Mouse (Mus musculus) heart, adult 2 months (tissue): Measurements from ENCODE around the gene Apopt1. TPM values are rescaled to one million over a fixed set of nuclear protein-coding genes. Genes with fewer than 3 reads are reported as not detected.

Experiments used
- DNase-seq, 2 experiments: peaks; one replicate each; pipeline ENCODE4 v3.0.0; 2021
- H3K27ac ChIP-seq: fragments of 200-600 bp; 2 replicates; pipeline ENCODE4 v1.8.1; 2022
- H3K27me3 ChIP-seq: fragments of 200-500 bp; 2 replicates; pipeline ENCODE4 v1.6.1; 2012; ENCODE audit warnings: mild to moderate bottlenecking, low read length, inconsistent platforms, mixed read lengths; ENCODE audit not compliant: control insufficient read depth, insufficient read depth
- H3K36me3 ChIP-seq: fragments of 200-500 bp; 2 replicates; pipeline ENCODE4 v1.6.1; 2012; ENCODE audit warnings: low read length, inconsistent platforms; ENCODE audit not compliant: control insufficient read depth, insufficient read depth
- H3K4me1 ChIP-seq: fragments of 200-500 bp; 2 replicates; pipeline ENCODE4 v1.6.1; 2011; ENCODE audit warnings: low read length; ENCODE audit not compliant: control insufficient read depth, insufficient read depth
- H3K4me3 ChIP-seq: fragments of 200-600 bp; 2 replicates; pipeline ENCODE4 v1.8.1; 2022
- H3K79me2 ChIP-seq: fragments of 200-500 bp; replicated peaks from 2 replicates; pipeline ENCODE4 v1.6.1; 2012; ENCODE audit warnings: mild to moderate bottlenecking, inconsistent platforms, low read length, moderate library complexity, mixed read lengths; ENCODE audit not compliant: control insufficient read depth, insufficient read depth
- H3K9ac ChIP-seq: fragments of 200-500 bp; 2 replicates; pipeline ENCODE4 v1.6.1; 2012; ENCODE audit warnings: low read depth, mild to moderate bottlenecking, control low read depth, inconsistent platforms, low read length, mixed read lengths
- CTCF ChIP-seq: fragments of 200-600 bp; IDR thresholded peaks from 2 replicates; pipeline ENCODE4 v1.8.1; 2022; ENCODE audit warnings: antibody characterized with exemption, mild to moderate bottlenecking, moderate library complexity
- EP300 ChIP-seq: fragments of 200-500 bp; IDR thresholded peaks from 2 replicates; pipeline ENCODE4 v1.6.1; 2011; ENCODE audit warnings: low read depth, low read length, control low read depth; ENCODE audit not compliant: insufficient read depth
- POLR2A ChIP-seq: fragments of 200-500 bp; IDR thresholded peaks from 2 replicates; pipeline ENCODE4 v1.6.1; 2011; ENCODE audit warnings: mild to moderate bottlenecking, low read depth, low read length, control low read depth; ENCODE audit not compliant: insufficient read depth
- WGBS: fragments of 180-500 bp; shearing (Covaris S2); methylation state at CpG from one replicate; pipeline ENCODE4 v1.1.7; 2018; 5-methylcytosine and 5-hydroxymethylcytosine counted together
- intact Hi-C: fragments of 180-260 bp; cut with DNase I; formaldehyde crosslinking; loops from one replicate; pipeline ENCODE4 v1.15.1; 2025
- polyA plus RNA-seq: library from polyadenylated mRNA; depleted of rRNA; stranded (reverse); fragments of >200 nt; gene quantifications from 2 replicates; pipeline ENCODE4 v1.2.3, GENCODE M21; 2012
- total RNA-seq, 2 experiments: library from RNA; stranded (reverse); gene quantifications; 2 replicates each; pipeline ENCODE4 v1.2.3; 2021

Gene Apopt1
- total and polyA plus RNA-seq, 3 experiments, result 31.7 to 36.3 (median 32.0) TPM

DNA sequence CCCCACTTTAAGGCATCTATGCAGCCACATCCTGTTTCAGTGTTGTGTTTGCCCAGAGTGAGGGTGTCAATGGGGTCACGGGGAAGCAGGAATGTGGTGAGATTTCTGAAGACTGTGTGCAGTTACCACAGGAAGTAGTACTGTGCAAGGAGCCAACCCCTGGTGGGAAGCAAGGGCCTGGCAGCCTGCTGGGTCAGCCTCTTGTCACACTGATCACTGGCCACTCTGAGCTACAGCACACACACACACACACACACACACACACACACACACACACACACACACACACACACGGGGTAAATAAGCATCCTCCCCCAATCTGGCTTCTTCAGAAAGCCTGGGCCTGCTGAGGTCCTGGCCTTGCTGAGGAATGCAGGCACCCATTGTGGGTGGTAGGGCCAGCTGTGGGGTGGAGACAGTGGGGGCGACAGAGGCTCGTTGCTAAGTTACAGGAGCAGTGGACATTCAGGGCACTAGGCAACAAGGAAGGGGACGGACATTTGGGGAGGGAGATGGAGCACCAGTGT, 21.7 kb upstream of the Apopt1 start:
- no peak overlapping the region for H3K9ac ChIP-seq
- TF ChIP-seq EP300, result no peak
- TF ChIP-seq POLR2A, result no peak
- 0 out of 2 replicates have a peak, but pooled peaks have one; percentile 2 for TF ChIP-seq CTCF
- H3K27me3 ChIP-seq, result no peaks in the 10 kb centered on the region
- H3K79me2 ChIP-seq, result no peaks in the 10 kb centered on the region
- intact Hi-C loops, result no loop called here
- no peak for DNase-seq
- H3K27ac ChIP-seq, result peak overlapping the region; percentile 20; the same call in 1 of the 2 replicates
- no peaks in the 10 kb centered on the region for H3K36me3 ChIP-seq
- no peak overlapping the region for H3K4me3 ChIP-seq
- peaks cover 28% of the 10 kb centered on the region for H3K4me1 ChIP-seq
- 31% methylated on average over 5 of the region's 5 CpGs for WGBS

DNA sequence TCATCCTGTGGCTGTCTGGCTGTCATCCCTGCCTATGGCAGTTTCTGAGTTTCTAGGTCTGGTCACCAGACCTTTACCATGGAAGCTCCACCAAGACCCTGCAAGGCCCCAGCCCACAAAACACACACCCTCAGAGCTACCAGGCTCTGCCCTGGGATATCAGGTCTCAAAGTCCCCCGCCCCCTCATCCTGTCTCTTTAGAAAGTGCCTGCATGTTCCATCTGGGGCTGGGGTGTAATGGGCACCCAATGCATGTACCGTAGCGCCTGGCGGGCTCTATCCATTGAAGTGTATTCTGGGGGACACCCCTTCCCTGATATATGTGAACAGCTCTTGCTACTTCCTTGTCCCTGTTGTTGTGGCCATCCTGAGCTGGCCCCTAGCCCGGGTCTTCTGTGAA, 20.2 kb upstream of the Apopt1 start:
- H3K4me3 ChIP-seq, result no peak overlapping the region
- intact Hi-C loops, result no loop called here
- H3K27me3 ChIP-seq, result no peaks in the 10 kb centered on the region
- H3K36me3 ChIP-seq, result no peaks in the 10 kb centered on the region
- peaks cover 21% of the 10 kb centered on the region for H3K4me1 ChIP-seq
- no peak for DNase-seq
- H3K27ac ChIP-seq, result no peak overlapping the region
- TF ChIP-seq EP300 (no peak), POLR2A (no peak)
- H3K9ac ChIP-seq, result no peak overlapping the region
- H3K79me2 ChIP-seq, result no peaks in the 10 kb centered on the region
- WGBS, result 87% methylated on average over 5 of the region's 5 CpGs

DNA sequence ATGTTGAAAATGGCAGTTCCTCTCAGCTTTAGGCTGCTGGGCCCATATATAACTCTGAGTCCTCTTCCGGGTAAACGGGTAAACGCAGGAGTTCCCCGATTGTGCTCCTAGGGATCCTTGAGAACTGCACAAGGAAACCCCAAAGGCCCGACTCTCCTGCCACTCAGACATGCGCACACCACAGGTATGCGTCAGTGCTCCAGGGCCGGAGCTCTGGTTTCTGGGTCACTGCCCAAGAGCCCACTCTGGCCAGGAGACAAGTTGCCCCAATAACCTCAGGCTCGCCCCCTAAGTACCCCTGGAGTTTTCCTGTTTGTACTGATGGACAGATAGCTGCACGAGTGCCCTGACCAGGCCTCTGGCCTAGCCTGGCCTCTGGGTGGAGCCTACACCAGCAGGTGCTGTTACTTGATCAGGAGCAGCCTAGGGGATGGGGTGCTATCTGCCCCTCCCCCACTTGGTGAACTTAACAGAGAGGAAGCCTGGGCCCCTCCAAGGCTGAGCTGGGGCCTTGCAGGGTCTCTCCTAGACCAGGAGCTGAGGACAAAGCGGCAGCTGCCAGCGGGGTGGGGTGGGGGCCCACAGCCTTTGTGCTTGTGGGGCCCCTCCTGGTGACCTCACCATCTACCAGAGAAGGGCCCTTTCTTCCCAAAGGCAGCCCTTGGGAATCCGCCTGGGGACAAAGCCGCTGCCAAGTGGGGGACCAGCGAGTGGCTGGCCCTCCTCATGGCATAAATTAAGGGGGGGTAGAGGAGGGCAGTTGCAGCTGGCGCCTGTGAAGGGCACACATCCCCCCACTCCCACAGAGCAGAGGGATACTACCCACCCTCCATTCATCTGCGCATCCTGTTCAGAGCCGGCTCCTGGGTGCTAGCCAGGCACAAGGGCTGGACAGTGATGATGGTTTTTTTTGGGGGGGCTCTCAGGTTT, 19.5 kb upstream of the Apopt1 start:
- no peak overlapping the region for H3K4me3 ChIP-seq
- TF ChIP-seq EP300 (no peak), CTCF (no peak), POLR2A (no peak)
- no peak overlapping the region for H3K9ac ChIP-seq
- no peak for DNase-seq
- H3K79me2 ChIP-seq, result no peaks in the 10 kb centered on the region
- H3K27ac ChIP-seq, result peak overlapping the region; percentile 48
- intact Hi-C loops, result no loop called here
- peaks cover 25% of the 10 kb centered on the region for H3K4me1 ChIP-seq
- no peaks in the 10 kb centered on the region for H3K27me3 ChIP-seq
- H3K36me3 ChIP-seq, result no peaks in the 10 kb centered on the region
- WGBS, result 58% methylated on average over 18 of the region's 18 CpGs

DNA sequence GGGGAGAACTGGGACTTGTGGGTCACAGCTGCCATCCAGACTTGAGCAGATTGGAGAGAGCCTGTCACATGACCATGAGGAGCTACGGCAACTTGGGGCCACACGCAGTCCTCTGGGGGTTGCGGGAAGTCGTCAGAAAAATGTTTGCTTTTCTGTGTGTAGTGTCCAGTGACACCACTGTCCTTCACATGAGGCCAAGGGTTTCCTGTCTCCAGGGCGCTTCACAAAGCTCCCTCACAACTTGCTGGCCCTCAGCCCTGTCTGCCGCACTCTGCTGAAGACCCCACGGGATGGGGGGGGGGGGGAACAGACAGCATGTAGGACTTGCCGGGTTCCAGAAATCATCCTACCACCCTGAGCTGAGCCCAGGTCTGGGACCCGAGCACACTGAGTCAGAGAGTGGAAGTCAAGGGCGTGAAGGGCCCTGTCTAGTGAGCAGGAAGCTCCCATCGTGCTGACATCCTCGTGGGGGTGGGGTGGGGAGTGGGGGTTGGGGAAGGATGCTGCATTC, 18.7 kb upstream of the Apopt1 start:
- Histone ChIP-seq H3K27ac (peak overlapping the region; percentile 48), H3K36me3 (no peaks in the 10 kb centered on the region), H3K4me1 (peaks cover 24% of the 10 kb centered on the region), H3K9ac (peak overlapping the region; percentile 6; the same call in 1 of the 2 replicates), H3K4me3 (no peak overlapping the region), H3K79me2 (no peaks in the 10 kb centered on the region), H3K27me3 (no peaks in the 10 kb centered on the region)
- intact Hi-C loops, result no loop called here
- 20% methylated on average over 12 of the region's 12 CpGs for WGBS
- no peak for DNase-seq
- no peak for TF ChIP-seq CTCF
- no peak for TF ChIP-seq EP300
- TF ChIP-seq POLR2A, result no peak

DNA sequence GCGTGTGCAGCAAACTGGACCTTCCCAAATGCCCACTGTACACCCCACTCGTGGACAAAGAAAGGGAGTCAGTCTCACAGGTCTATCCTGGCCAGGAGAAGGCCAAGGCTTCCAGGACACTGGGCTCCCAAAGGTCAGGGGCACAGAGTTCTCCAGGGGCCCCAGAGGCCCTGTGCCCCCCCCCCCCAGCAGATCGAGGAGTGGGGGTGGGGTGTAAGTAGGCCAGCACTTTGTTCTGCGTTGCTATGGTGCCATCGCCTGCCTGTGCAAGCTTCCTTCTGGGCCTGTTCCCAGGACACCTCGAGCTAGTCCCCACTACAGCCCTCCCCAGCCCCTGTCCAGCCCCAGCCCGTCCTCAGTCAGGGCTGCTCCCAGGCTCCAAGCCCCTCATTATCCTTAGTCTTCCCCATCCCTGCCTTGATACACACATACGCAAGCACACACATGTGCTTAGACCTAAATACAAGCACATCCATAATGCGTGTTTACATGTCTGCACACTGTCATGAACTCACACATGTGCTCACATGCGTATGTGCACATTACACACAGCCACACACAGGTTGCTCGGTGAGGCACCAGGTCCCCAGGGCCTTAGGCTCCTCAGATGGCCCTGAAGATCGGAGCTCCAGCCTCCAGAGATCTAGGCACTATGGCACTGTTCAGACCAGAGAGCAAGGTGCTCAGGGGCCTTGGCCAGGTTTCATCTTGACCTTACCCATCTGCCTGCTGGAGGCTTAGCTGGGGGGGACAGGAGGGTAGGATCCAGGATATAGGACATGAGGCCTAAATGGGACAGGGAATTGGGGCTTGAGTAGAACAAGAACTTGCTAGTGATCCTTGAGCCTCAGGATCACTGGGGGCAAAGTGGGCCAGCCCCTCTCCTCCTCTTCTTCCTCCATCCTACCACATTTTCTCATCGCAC, 17.9 kb upstream of the Apopt1 start:
- H3K36me3 ChIP-seq, result no peaks in the 10 kb centered on the region
- no peak overlapping the region for H3K4me3 ChIP-seq
- H3K27ac ChIP-seq, result peak overlapping the region; percentile 27; the same call in 1 of the 2 replicates
- H3K27me3 ChIP-seq, result no peaks in the 10 kb centered on the region
- intact Hi-C loops, result no loop called here
- no peaks in the 10 kb centered on the region for H3K79me2 ChIP-seq
- H3K9ac ChIP-seq, result peak overlapping the region; percentile 10; the same call in 1 of the 2 replicates
- peaks cover 24% of the 10 kb centered on the region for H3K4me1 ChIP-seq
- TF ChIP-seq POLR2A, result no peak
- TF ChIP-seq CTCF, result no peak
- TF ChIP-seq EP300, result no peak
- WGBS, result 63% methylated on average over 13 of the region's 13 CpGs
- no peak for DNase-seq
